Mouse (Mus musculus) kidney, embryonic 15.5 days (tissue): ENCODE data around the gene Cep164. TPM values are rescaled to one million over a fixed set of nuclear protein-coding genes. Genes with fewer than 3 reads are reported as not detected.
A peak's percentile ranks its signal among the peaks of the same experiment; 100 is the strongest.

Source experiments
- ATAC-seq: fragments of 200-750 bp; cut with Nextera tagmentation; replicated peaks from 2 replicates; pipeline ENCODE4 v1.8.0; 2017; ENCODE audit warnings: moderate TSS enrichment; ENCODE audit not compliant: low FRiP score
- H3K27ac ChIP-seq: fragments of 300-500 bp; sonication (generic); 2 replicates; pipeline ENCODE4 v1.5.1; 2015; ENCODE audit warnings: mild to moderate bottlenecking, inconsistent platforms
- H3K27me3 ChIP-seq: fragments of 300-500 bp; sonication (generic); 2 replicates; pipeline ENCODE4 v1.6.1; 2015; ENCODE audit warnings: inconsistent platforms
- H3K36me3 ChIP-seq: fragments of 300-500 bp; sonication (generic); 2 replicates; pipeline ENCODE4 v1.6.1; 2015; ENCODE audit warnings: inconsistent platforms
- H3K4me1 ChIP-seq: fragments of 300-500 bp; sonication (generic); 2 replicates; pipeline ENCODE4 v1.6.1; 2015; ENCODE audit warnings: inconsistent platforms
- H3K4me2 ChIP-seq: fragments of 300-500 bp; sonication (generic); 2 replicates; pipeline ENCODE4 v1.6.1; 2015; ENCODE audit warnings: moderate library complexity, mild to moderate bottlenecking, inconsistent platforms
- H3K4me3 ChIP-seq: fragments of 300-500 bp; sonication (generic); replicated peaks from 2 replicates; pipeline ENCODE4 v1.5.1; 2015; ENCODE audit warnings: mild to moderate bottlenecking, inconsistent platforms
- H3K9ac ChIP-seq: fragments of 300-500 bp; sonication (generic); 2 replicates; pipeline ENCODE4 v1.6.1; 2015; ENCODE audit warnings: mild to moderate bottlenecking, inconsistent platforms
- H3K9me3 ChIP-seq: fragments of 300-500 bp; sonication (generic); replicated peaks from 2 replicates; pipeline ENCODE4 v1.6.1; 2016; ENCODE audit warnings: inconsistent platforms
- WGBS: fragments of 180-500 bp; shearing (Covaris S2); methylation state at CpG from one replicate; pipeline ENCODE4 v1.1.7; 2015; ENCODE audit warnings: mixed read lengths; 5-methylcytosine and 5-hydroxymethylcytosine counted together
- polyA plus RNA-seq: library from polyadenylated mRNA; unstranded; fragments of >200 nt; fragmentation: Nextera tagmentation; extraction: Ambion mirVana; gene quantifications from 2 replicates; pipeline ENCODE4 v1.2.1, GENCODE M21; 2015

Gene Cep164
- 28.3 and 30.6 TPM in 2 replicates for polyA plus RNA-seq

DNA sequence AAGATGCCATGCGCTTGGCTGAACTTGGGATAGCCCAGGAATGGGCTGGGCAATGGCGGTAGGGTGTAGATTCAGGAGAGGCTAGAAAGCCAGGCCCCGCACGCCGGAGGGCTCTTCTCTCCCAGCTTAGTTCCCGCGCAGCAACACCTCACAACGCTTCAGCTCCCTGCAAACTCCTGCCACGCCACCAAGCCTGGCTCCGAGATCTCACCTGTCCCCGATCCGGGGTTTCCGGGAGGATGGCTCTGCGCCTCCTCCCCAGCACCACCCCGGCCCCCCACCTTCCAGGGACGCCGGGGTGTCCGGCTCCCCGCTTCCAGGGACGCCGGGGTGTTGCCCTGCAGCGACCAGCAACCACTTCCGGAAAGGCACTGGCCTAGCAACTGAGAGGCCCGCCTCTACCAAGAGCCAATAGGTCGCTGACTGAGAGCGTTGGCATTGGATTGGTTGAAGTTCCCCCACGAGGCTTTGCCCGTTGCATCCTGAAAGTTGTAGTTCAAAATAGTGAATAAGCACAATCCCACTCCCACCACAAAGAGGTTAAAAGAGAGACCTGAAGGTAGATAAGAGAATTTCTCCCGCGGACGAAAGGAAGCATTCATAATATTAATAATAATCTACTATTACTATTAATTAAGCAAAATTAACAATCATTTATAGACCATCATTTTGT lies at the start of gene Cep164:
Gene Cep164 (minus strand): TSS at position 401 of the 673 bp plus-strand sequence.
- H3K4me3 ChIP-seq, result peak within 1 kb of the TSS; percentile 89
- WGBS, result under 1% methylated on average over 31 of the region's 31 CpGs
- H3K27me3 ChIP-seq, result no peaks in the 10 kb centered on the region
- peak within 1 kb of the TSS; percentile 85 for H3K27ac ChIP-seq
- peak; percentile 97 for ATAC-seq
- 0 out of 2 replicates have a peak, but pooled peaks cover under 1% of the 10 kb centered on the region for H3K36me3 ChIP-seq
- H3K4me2 ChIP-seq, result peak within 1 kb of the TSS; percentile 84
- peak within 1 kb of the TSS; percentile 77 for H3K9ac ChIP-seq
- H3K9me3 ChIP-seq, result peaks cover 5% of the 10 kb centered on the region
- peaks cover 9% of the 10 kb centered on the region for H3K4me1 ChIP-seq

GRCm38 (mm10) chr9:45877928-45878327 lies 49.4 kb upstream of the Cep164 start:
- no peak overlapping the region for H3K27ac ChIP-seq
- H3K9me3 ChIP-seq, result no peaks in the 10 kb centered on the region
- H3K36me3 ChIP-seq, result peaks cover 79% of the 10 kb centered on the region
- no peaks in the 10 kb centered on the region for H3K27me3 ChIP-seq
- no peak for ATAC-seq
- 75% methylated on average over 2 of the region's 2 CpGs for WGBS
- no peak overlapping the region for H3K9ac ChIP-seq
- H3K4me3 ChIP-seq, result no peak overlapping the region
- H3K4me1 ChIP-seq, result no peaks in the 10 kb centered on the region
- no peak overlapping the region for H3K4me2 ChIP-seq

DNA sequence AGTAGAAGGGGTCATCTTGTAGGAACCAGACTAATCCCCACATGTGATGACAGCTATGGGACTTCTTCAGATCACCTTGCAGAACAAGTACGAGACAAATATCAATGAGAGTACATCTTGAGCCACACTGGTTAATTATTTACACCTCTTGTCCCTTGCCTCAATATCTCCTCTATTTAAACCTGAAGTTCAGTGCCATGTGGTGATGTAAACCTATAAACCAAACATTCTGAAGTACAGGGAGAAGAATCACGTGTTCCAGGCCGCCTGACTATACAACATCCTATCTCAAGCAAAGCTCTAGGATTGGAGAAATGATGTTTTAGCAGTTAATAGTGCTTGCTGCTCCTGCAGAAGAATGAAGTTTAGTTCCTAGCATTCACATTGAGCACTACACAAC lies 41.8 kb upstream of the Cep164 start:
- ATAC-seq, result no peak
- H3K27ac ChIP-seq, result no peak overlapping the region
- H3K4me1 ChIP-seq, result no peaks in the 10 kb centered on the region
- H3K4me2 ChIP-seq, result no peak overlapping the region
- no peak overlapping the region for H3K4me3 ChIP-seq
- H3K9me3 ChIP-seq, result no peaks in the 10 kb centered on the region
- WGBS, result 95% methylated on average over 3 of the region's 3 CpGs
- peaks cover 92% of the 10 kb centered on the region for H3K36me3 ChIP-seq
- H3K27me3 ChIP-seq, result no peaks in the 10 kb centered on the region
- no peak overlapping the region for H3K9ac ChIP-seq

DNA sequence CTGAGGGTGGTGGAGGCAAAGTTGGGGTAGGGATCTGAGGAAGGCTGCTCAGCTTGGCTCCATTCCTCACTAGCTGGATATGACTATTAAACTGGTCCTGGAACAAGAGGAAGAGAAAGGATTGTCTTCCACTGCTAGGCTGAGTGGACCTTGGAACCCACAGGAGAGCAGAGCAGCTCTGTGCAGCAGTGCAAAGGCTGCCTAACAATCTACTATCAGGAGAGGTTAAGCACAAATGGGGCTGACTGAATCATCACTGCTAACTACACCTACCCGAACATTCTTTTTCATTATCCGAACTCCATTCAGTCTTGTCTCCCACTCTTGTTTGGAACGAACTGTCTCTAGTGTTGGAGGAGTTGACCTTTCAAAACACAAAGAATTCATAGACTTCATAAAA lies 40.7 kb upstream of the Cep164 start:
- Histone ChIP-seq H3K9me3 (no peaks in the 10 kb centered on the region), H3K27ac (no peak overlapping the region), H3K9ac (no peak overlapping the region), H3K4me3 (no peak overlapping the region), H3K27me3 (no peaks in the 10 kb centered on the region), H3K4me1 (no peaks in the 10 kb centered on the region), H3K36me3 (peaks cover 95% of the 10 kb centered on the region), H3K4me2 (no peak overlapping the region)
- WGBS, result 92% methylated on average over 3 of the region's 3 CpGs
- ATAC-seq, result no peak

- no peak overlapping the region for H3K9ac ChIP-seq
- H3K27ac ChIP-seq, result no peak overlapping the region
- H3K27me3 ChIP-seq, result no peaks in the 10 kb centered on the region
- H3K36me3 ChIP-seq, result peaks cover 97% of the 10 kb centered on the region
- H3K4me2 ChIP-seq, result no peak overlapping the region
- 69% methylated on average over 7 of the region's 7 CpGs for WGBS
- ATAC-seq, result no peak
- no peak overlapping the region for H3K4me3 ChIP-seq
- no peaks in the 10 kb centered on the region for H3K9me3 ChIP-seq
- H3K4me1 ChIP-seq, result no peaks in the 10 kb centered on the region
Measured at GRCm38 (mm10) chr9:45861813-45862212, 33.3 kb upstream of the Cep164 start.

DNA sequence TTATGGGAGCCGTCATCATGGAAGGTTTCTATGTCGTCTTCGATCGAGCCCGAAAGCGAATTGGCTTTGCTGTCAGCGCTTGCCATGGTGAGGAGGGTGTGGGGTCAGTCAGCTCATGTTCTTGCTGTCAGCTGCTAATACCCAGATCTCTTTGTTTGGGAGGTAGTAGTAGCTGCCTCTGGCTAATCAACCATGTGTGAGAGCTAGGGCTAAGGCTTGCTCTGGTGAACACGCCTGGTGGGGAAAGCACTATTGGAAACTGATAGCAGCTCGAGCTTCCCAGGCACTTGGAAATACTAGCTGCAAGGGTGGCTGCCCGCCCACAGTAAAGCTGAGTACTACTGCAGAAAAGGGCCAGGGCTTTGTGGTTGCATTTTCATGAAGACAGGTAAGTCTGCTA lies 30.9 kb upstream of the Cep164 start:
- WGBS, result 76% methylated on average over 10 of the region's 10 CpGs
- H3K27ac ChIP-seq, result 0 out of 2 replicates have a peak overlapping the region, but pooled peaks have one; percentile 37
- peak; percentile 52; the same call in 1 of the 2 replicates for ATAC-seq

DNA sequence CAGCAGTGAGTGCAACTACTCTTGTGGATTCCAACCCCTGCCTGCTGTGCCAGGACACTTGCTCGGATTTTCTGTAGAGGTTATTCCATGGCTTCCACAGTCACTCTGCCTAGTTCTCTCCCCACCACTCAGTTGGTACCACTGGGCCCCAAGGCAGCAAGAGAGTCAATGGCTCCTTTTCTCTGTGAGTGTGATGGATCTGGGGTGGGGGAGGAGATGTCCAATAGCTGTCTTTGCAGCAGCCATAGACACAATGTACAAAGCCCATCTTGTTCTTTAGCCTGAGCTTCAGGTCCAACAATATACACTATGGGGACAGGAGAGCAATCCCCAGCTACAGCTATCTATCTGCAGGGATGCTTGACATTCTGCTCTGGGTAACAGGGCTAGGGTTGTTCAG lies 25.6 kb upstream of the Cep164 start:
- no peak overlapping the region for H3K9ac ChIP-seq

More for the DNA sequence above, 30.9 kb upstream of the Cep164 start:
- Histone ChIP-seq H3K36me3 (peaks cover 96% of the 10 kb centered on the region), H3K4me1 (no peaks in the 10 kb centered on the region), H3K9ac (no peak overlapping the region), H3K4me3 (no peak overlapping the region), H3K27me3 (no peaks in the 10 kb centered on the region), H3K4me2 (no peak overlapping the region), H3K9me3 (no peaks in the 10 kb centered on the region)

DNA sequence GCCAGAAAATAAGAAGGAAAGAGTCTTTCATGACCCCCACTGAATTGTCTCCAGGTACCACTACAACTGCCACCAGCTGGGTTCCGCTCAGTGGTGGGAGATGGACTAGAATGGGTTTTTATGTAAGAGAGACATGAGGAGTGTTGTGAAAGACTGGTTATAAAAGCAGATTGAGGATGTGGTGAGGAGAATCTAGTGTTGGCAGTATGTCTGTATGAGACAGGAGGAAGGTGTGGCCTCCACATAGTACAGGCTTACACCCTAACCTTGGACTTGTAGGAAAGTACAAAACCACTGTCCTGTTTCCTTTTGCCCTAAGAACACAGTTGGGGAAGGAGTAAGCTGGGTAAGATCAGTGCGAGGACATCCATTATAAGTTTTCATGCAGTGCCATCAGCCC lies 25.2 kb upstream of the Cep164 start:
- no peak overlapping the region for H3K27ac ChIP-seq
- H3K36me3 ChIP-seq, result peaks cover 49% of the 10 kb centered on the region
- H3K9me3 ChIP-seq, result no peaks in the 10 kb centered on the region
- H3K4me1 ChIP-seq, result peaks cover 28% of the 10 kb centered on the region
- no peak overlapping the region for H3K9ac ChIP-seq
- no peak overlapping the region for H3K4me3 ChIP-seq
- 94% methylated on average over 2 of the region's 2 CpGs for WGBS
- ATAC-seq, result no peak
- no peak overlapping the region for H3K4me2 ChIP-seq
- H3K27me3 ChIP-seq, result no peaks in the 10 kb centered on the region

More for the DNA sequence above, 25.6 kb upstream of the Cep164 start:
- Histone ChIP-seq H3K4me1 (peaks cover 24% of the 10 kb centered on the region), H3K4me3 (no peak overlapping the region), H3K9me3 (no peaks in the 10 kb centered on the region), H3K27me3 (no peaks in the 10 kb centered on the region), H3K36me3 (peaks cover 54% of the 10 kb centered on the region), H3K27ac (no peak overlapping the region), H3K4me2 (no peak overlapping the region)
- WGBS, result 92% methylated on average over 1 of the region's 1 CpGs
- no peak for ATAC-seq

DNA sequence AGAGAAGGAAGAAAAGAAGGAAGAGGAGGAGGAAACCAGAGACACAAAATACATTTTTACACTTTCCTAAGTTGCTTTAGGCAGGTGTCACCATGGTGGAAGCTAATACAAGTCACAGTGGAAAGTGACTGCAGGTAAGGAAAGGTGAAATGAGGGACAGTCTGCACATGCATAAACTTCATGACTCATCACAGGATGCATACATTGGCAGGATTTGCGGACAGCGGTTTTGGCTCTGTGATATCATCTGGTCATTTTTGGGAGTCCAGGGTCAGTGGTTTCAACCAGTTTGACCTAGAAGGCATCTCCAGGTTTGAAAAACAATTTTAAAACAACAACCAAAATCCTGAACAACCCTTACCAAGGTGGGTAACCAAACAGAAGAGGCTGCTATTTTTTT lies 23.3 kb upstream of the Cep164 start:
- WGBS, result 92% methylated on average over 2 of the region's 2 CpGs
- H3K36me3 ChIP-seq, result peaks cover 30% of the 10 kb centered on the region
- peak overlapping the region; percentile 89; the same call in 1 of the 2 replicates for H3K27ac ChIP-seq
- no peak for ATAC-seq
- no peaks in the 10 kb centered on the region for H3K27me3 ChIP-seq
- H3K4me3 ChIP-seq, result no peak overlapping the region
- no peaks in the 10 kb centered on the region for H3K9me3 ChIP-seq
- no peak overlapping the region for H3K9ac ChIP-seq
- H3K4me1 ChIP-seq, result peaks cover 37% of the 10 kb centered on the region
- no peak overlapping the region for H3K4me2 ChIP-seq

- H3K4me2 ChIP-seq, result no peak overlapping the region
- H3K4me3 ChIP-seq, result no peak overlapping the region
- H3K4me1 ChIP-seq, result peaks cover 37% of the 10 kb centered on the region
- ATAC-seq, result no peak
- H3K27me3 ChIP-seq, result no peaks in the 10 kb centered on the region
- no peak overlapping the region for H3K9ac ChIP-seq
- H3K9me3 ChIP-seq, result no peaks in the 10 kb centered on the region
- peak overlapping the region; percentile 89 for H3K27ac ChIP-seq
- H3K36me3 ChIP-seq, result peaks cover 26% of the 10 kb centered on the region
- WGBS, result 56% methylated on average over 5 of the region's 5 CpGs
Measured at GRCm38 (mm10) chr9:45851330-45851729, 22.8 kb upstream of the Cep164 start.

DNA sequence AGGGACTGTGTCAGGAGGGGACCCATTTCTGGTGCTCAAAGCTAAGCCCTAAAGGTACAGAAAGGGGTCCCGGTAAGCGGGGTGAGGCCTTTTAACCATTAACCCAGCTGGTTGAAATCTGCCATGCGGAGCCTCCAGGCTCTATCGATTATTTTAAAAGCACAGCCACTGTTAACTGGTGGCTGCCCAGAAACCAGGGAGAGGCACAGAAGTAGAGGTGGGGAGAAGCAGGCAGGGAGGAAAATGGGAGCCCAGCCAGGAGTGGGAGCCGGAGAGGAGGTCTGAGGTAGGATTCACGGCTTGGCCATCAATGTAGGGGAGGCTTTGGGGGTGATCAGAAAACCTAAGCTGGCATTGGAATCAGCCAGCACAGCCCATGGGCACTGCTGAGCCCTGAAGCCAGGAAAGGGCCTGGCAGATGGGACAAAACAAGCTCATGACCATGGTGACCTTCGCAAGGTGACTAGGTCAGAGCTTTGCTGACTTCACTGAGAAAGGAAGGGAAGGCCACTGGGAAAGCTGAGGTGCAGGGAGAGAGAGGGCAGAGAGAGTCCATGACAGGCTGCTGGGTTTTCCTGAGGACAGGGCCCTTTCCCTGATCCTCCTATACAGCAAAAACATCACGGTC lies 22.2 kb upstream of the Cep164 start:
- no peaks in the 10 kb centered on the region for H3K27me3 ChIP-seq
- H3K9ac ChIP-seq, result no peak overlapping the region
- H3K4me3 ChIP-seq, result no peak overlapping the region
- H3K4me1 ChIP-seq, result peaks cover 37% of the 10 kb centered on the region
- ATAC-seq, result 0 out of 2 replicates have a peak, but pooled peaks have one; percentile 21
- no peaks in the 10 kb centered on the region for H3K9me3 ChIP-seq
- no peak overlapping the region for H3K4me2 ChIP-seq
- peak overlapping the region; percentile 89 for H3K27ac ChIP-seq
- H3K36me3 ChIP-seq, result peaks cover 20% of the 10 kb centered on the region
- WGBS, result 53% methylated on average over 8 of the region's 8 CpGs

- Histone ChIP-seq H3K4me2 (no peak overlapping the region), H3K9ac (no peak overlapping the region), H3K27me3 (no peaks in the 10 kb centered on the region), H3K4me1 (peaks cover 37% of the 10 kb centered on the region), H3K27ac (peak overlapping the region; percentile 89), H3K4me3 (no peak overlapping the region), H3K36me3 (peaks cover 11% of the 10 kb centered on the region), H3K9me3 (no peaks in the 10 kb centered on the region)
- WGBS, result 60% methylated on average over 9 of the region's 9 CpGs
- peak; percentile 49; the same call in 1 of the 2 replicates for ATAC-seq
Measured at GRCm38 (mm10) chr9:45849528-45850408, 21.3 kb upstream of the Cep164 start.
